Mouse (Mus musculus): ENCODE data around the gene Rnls.
"Not testable (repeated sequence)": the region's sequence is repeated elsewhere in the genome, so short reads cannot be mapped to it uniquely, and the experiment has no call there.

The Rnls gene

DNA sequence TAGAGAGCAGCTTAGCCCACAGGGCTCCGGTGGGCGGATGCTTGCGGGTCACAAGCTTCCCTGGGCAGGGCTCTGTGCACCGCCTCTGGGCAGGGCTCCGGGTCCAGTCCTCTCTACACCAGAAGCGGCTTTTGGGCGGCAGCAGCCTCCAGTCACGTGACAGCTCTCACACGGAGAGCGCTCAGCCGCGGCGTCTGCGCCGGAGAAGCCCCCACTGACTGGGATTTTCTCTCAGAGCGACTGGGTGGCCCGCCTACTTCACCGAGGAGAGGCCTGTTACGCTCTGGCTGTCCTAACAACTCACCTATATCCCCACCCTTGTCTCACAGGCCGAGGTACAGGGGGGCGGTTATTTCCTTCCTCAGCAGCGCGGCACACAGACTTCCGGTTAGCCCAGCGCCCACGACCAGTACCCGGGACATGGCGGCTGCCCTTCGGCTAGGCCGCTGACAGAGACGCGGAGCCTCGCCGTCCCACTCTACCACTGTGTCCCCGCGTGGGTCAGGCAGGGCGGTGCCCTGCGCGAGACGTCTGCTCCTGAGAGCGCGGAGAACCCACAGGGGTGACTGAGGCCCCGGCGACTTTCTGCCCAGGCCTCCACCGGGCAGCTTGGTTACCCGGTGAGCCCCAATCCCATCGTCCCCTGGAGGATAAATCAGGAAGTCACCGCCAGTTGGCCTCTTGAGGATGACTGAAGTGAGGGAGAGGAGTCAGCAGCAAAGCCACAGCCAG lies at the start of gene Rnls:
TSS of gene Rnls (minus strand) at position 645 of the 732 bp plus-strand sequence.
- DNase-seq, result peak; percentile 91

GRCm38 (mm10) chr19:33429457-33429856 lies 37.4 kb upstream of the Rnls start:
- no peak for DNase-seq

DNA sequence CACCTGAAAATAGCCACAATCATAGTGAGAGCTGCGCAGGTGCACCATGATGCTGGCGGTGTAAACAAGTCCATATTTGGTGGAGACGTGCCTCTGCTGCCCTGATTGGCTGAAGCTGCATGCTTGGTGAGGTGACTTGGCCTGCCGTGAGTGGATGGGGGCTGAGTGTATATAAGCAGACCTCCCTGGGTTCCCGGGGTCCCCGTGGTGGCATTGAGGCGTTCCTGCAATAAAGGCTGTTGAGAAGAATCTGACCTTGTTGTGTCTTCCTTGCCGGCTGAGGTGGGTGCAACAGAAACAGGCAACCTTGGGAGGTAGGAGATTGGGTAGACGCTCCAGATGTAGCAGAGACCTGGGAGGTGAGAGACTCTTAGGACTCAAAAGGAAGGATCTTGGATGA lies 27.3 kb upstream of the Rnls start:
- not testable (repeated sequence) for DNase-seq

DNA sequence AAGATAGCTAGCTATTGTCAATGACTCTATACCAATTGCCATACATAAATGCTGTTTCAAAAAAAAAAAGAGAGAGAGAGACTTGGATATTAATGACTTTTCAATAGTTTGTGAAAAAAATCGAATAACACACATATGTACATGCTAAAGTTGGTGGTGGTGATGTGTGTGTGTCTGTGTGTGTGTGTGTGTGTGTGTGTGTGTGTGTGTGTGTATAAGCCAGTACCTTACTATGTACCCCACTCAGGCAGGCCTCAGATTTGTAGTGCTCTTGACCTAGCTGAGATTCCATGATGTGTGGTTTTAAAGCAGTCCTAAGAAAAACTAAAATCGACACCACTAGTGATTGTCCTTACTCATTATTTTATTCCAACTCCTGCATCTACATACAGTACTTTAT lies 11.3 kb downstream of the Rnls start:
- no peak for DNase-seq

- DNase-seq, result no peak
Observed at GRCm38 (mm10) chr19:33380386-33380785, 11.7 kb downstream of the Rnls start.

GRCm38 (mm10) chr19:33368808-33369207 lies 23.3 kb downstream of the Rnls start:
- DNase-seq, result no peak

GRCm38 (mm10) chr19:33366661-33367060 lies 25.4 kb downstream of the Rnls start:
- DNase-seq, result peak; percentile 44

GRCm38 (mm10) chr19:33357019-33357418 lies 35.1 kb downstream of the Rnls start:
- no peak for DNase-seq

- no peak for DNase-seq
Observed at GRCm38 (mm10) chr19:33340119-33340518, 52.0 kb downstream of the Rnls start.

GRCm38 (mm10) chr19:33326706-33327641 lies 65.1 kb downstream of the Rnls start:
- DNase-seq, result no peak

GRCm38 (mm10) chr19:33318785-33319184 lies 73.3 kb downstream of the Rnls start:
- no peak for DNase-seq

DNA sequence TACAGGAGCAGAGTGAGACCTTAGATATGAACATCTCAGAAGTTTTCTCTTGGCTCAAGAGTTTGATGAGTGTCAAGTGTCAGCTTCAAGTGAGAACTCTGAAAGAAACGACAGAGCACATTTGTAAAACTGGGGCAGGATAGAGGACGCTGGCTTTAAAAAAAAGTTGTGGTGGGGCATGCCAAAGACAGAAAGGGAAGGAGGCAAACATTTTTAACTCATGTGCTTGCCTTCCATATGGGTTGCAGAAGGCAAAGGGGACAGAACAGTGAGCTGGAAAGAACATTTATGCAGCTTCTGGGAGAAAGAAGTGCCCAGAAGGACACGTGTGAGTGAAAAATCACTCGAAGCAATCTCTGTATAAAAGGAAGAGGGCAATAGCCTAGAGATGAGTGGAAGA lies 75.0 kb downstream of the Rnls start:
- no peak for DNase-seq

- DNase-seq, result no peak
Observed at GRCm38 (mm10) chr19:33299726-33300292, 92.3 kb downstream of the Rnls start.

GRCm38 (mm10) chr19:33296338-33296737 lies 95.8 kb downstream of the Rnls start:
- DNase-seq, result no peak

DNA sequence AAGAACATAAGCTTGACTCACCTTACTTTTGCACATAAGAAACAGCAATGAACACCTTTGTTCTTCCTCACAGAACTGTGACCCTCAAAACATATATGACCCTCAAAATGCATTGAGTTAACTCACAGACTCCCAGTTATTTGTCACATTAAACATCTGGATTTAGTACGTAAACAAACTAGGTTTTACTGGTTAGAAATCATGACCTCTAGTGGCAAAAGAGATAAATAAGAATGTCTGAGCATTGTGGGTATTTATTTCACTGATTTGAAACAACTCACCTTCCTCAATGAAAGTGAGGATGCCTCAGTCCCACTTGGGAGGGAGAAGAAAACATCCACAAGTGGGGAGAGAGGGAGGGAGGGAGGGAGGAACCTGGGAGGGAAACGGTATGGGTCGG lies 109.1 kb downstream of the Rnls start:
- DNase-seq, result no peak

DNA sequence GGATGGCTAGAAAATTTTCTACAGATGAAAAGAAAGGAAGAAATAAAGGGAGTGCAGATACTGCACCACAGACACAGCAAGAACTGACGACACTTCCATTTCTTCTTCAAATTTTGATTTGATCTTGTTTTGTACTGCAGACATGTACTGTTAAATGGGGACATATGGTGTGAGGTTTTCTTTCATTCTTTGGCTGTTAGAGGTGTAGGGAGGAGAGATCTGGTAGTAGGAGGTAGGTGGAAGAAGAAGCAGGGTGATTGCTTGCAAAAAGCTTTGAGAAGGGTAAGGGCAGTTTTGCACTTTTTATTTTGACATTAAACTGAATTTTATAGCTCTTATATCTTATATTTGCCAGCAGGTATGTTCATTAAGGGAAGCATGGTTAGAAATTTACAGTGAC lies 115.7 kb downstream of the Rnls start:
- no peak for DNase-seq

GRCm38 (mm10) chr19:33273676-33274075 lies 118.4 kb downstream of the Rnls start:
- DNase-seq, result no peak

- no peak for DNase-seq
Observed at GRCm38 (mm10) chr19:33271571-33271970, 120.5 kb downstream of the Rnls start.

DNA sequence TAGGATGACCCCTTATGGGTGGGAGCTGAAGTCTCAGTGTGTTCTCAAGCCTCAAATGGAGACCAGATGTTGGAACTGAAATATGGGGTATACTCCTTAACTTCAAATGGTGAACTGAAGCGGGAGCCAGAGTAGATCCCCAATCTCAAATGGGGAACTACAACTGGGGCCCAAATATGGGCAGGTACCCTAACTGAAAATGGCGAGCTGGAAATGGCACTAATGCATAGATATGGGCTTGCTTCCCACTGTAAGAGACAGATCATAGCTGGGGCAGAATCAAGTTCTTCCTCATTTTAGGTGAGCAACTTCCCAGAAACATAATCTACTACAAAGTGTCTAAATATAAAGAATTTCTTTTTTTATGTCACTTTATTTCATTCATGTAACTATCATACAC lies 121.9 kb downstream of the Rnls start:
- no peak for DNase-seq

GRCm38 (mm10) chr19:33268044-33268443 lies 124.1 kb downstream of the Rnls start:
- DNase-seq, result no peak

GRCm38 (mm10) chr19:33265245-33265644 lies 126.8 kb downstream of the Rnls start:
- no peak for DNase-seq

DNA sequence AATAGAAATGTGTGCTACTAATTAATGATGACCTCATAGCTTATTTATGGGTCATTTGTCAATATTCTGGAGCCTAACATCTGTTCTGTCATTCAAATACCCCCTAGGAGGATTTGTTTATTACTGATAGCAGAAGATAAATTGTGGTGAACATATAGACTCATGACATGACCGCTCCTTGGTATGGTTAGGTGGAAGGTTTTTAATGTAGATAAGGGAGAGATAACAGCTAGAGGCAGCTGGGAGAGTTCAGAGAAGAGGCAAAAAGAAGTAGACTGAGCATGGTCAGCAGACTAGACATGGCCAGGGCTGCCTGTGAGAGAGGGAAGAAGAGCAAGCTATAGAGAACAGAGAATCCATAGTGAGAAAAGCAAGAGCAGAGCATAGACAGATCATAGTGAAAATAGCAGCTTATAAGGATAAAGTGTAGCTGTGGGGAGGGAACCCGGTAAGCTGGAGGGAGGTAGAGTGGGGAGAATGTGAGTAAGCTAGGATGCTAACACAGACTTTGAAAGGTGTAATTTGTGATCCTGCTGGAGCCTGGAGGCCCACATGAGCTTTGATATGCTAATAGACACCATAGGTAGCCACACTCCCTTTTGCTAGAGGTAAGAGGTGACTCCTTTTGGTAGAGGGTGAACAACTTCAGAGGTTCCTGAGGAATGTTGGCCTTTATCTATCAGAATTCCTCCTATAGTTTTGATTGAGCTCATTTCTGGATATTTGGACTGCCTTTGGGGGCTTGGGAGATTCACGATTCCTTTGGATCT lies 127.7 kb downstream of the Rnls start:
- DNase-seq, result no peak

GRCm38 (mm10) chr19:33262421-33262820 lies 129.7 kb downstream of the Rnls start:
- DNase-seq, result no peak

Data from cerebellum, adult 9-11 months (tissue).